Mouse (Mus musculus): ENCODE results near the gene Usp13. TPM values are rescaled to one million over a fixed set of nuclear protein-coding genes. Genes with fewer than 3 reads are reported as not detected.

Gene Usp13
- polyA plus RNA-seq, 1 experiment: 0.10 TPM

DNA sequence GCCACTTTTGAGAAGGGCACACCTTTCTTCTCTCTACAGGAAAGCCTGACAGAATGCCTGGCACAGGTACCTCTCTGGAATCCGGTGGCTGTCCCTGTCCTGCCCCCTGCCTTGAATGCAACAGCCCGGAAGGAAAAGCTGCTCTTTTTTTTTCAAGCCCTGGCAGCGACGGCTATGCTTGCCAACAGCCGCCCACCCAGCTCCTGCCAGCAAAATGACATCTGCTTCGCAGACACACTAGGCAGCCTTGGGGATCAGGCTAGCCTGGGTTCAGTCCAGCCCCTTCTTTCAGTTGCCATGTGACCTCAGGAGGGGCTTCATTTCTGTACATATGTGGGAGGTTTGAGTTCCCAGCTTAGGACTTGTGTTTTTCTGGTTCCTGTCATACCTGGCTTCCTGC is 9.4 kb downstream of the Usp13 start:
- no peak overlapping the region for H3K4me3 ChIP-seq (ENCODE audit: low read depth, low read length)
- WGBS: 75% methylated on average over 6 of the region's 6 CpGs
- no peaks in the 10 kb centered on the region for H3K4me1 ChIP-seq (ENCODE audit: control insufficient read depth, insufficient read depth, insufficient read length, low read length)
- no peaks in the 10 kb centered on the region for H3K27me3 ChIP-seq (ENCODE audit: control insufficient read depth, insufficient read depth, low read length)
- TF ChIP-seq POLR2A (IDR thresholded peaks at IDR 0.05; ENCODE audit: low read depth, low read length): no peak
- TF ChIP-seq CTCF (IDR thresholded peaks at IDR 0.05; ENCODE audit: extremely low read depth, insufficient read length, insufficient replicate concordance, low read depth, low read length): no peak
- H3K27ac ChIP-seq (ENCODE audit: insufficient read depth, low read depth, low read length): no peak overlapping the region
- no peaks in the 10 kb centered on the region for H3K36me3 ChIP-seq (ENCODE audit: control insufficient read depth, insufficient read depth, low read length)

DNA sequence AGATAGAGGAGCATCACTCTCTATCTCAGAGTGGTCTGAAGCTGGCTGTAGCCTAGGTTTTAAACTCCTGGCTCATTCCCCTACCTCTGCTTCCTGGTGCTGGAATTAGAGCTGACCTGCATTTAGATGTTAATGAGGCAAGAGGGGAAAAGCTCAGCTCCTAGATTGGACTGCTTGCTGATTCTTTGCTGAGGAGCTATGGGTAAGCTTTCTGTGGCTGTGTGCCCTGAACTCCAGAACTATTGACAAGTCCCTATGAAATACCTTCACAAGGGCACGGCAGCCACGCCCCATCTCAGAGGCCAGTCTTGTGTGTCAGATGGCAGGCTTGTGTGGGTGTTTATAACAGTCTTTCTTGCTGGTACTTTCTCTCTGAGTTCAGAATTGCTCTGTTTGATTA is 16.5 kb downstream of the Usp13 start:
- WGBS: 42% methylated on average over 2 of the region's 2 CpGs

DNA sequence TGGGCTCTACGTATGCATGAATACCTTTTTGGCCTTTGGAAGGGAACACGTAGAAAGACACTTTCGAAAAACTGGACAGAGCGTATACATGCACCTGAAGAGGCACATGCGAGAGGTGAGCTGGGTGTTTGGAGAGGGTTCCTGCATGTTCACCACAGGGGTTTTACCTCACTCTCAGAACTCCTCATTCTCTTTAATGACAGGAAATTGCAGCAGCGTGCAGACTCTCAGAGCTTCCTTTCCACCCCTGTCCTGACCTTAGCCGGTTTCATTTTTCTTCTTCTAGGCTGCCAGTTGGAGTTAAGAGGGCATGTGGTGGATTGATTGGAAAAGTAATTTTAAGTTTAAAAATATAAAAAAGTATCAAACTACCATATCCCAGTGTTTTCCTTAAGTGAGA is 20.5 kb downstream of the Usp13 start:
- H3K4me3 ChIP-seq (ENCODE audit: low read depth, low read length): no peak overlapping the region
- TF ChIP-seq CTCF (IDR thresholded peaks at IDR 0.05; ENCODE audit: extremely low read depth, insufficient read length, insufficient replicate concordance, low read depth, low read length): no peak
- no peak for TF ChIP-seq POLR2A (IDR thresholded peaks at IDR 0.05; ENCODE audit: low read depth, low read length)
- WGBS: 85% methylated on average over 7 of the region's 7 CpGs
- no peaks in the 10 kb centered on the region for H3K36me3 ChIP-seq (ENCODE audit: control insufficient read depth, insufficient read depth, low read length)
- H3K4me1 ChIP-seq (ENCODE audit: control insufficient read depth, insufficient read depth, insufficient read length, low read length): no peaks in the 10 kb centered on the region
- no peaks in the 10 kb centered on the region for H3K27me3 ChIP-seq (ENCODE audit: control insufficient read depth, insufficient read depth, low read length)
- H3K27ac ChIP-seq (ENCODE audit: insufficient read depth, low read depth, low read length): no peak overlapping the region

More for the DNA sequence above, 16.5 kb downstream of the Usp13 start:
- TF ChIP-seq POLR2A (IDR thresholded peaks at IDR 0.05; ENCODE audit: low read depth, low read length) (no peak), CTCF (IDR thresholded peaks at IDR 0.05; ENCODE audit: extremely low read depth, insufficient read length, insufficient replicate concordance, low read depth, low read length) (no peak)
- Histone ChIP-seq H3K4me3 (ENCODE audit: low read depth, low read length) (no peak overlapping the region), H3K27me3 (ENCODE audit: control insufficient read depth, insufficient read depth, low read length) (no peaks in the 10 kb centered on the region), H3K36me3 (ENCODE audit: control insufficient read depth, insufficient read depth, low read length) (no peaks in the 10 kb centered on the region), H3K27ac (ENCODE audit: insufficient read depth, low read depth, low read length) (no peak overlapping the region), H3K4me1 (ENCODE audit: control insufficient read depth, insufficient read depth, insufficient read length, low read length) (no peaks in the 10 kb centered on the region)

DNA sequence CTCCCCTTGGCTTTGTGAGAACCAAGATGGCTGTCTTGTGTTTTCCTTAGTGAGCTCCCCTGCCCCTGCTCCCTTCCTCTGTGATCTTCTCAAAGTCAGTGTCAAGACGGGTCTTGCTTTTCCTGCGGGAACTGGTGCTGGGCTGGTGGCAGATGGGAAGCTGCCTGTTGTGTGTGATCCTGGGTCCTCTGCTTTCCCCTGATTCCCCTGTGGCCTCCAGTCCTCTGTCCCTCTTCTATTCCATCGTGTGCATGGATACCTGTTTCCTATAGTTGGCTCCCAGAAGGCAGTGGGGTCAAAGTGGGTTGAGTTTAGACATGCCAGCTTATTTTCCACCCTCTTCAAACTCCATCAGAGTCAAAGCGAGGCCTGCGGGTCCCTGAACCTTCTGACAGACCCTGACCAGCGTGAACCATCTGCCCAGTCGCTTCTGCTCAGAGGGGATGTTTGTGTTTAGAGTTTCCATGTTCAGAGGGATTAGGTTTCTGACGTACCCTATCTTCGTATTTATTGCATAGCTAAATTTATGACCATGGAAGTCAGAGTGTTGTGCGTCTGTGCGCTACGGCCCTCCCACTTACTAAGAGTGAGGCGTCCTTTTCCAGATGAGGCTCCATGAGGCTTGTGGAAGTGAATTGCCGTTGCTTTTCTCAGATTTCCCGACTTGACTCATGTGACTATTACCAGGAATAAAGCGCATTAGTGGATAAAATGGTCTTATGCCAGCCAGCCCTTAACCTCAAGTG is 39.2 kb downstream of the Usp13 start:
- no peaks in the 10 kb centered on the region for H3K36me3 ChIP-seq (ENCODE audit: control insufficient read depth, insufficient read depth, low read length)
- 80% methylated on average over 16 of the region's 16 CpGs for WGBS
- no peaks in the 10 kb centered on the region for H3K27me3 ChIP-seq (ENCODE audit: control insufficient read depth, insufficient read depth, low read length)
- H3K4me1 ChIP-seq (ENCODE audit: control insufficient read depth, insufficient read depth, insufficient read length, low read length): no peaks in the 10 kb centered on the region
- no peak for TF ChIP-seq POLR2A (IDR thresholded peaks at IDR 0.05; ENCODE audit: low read depth, low read length)
- no peak for TF ChIP-seq CTCF (IDR thresholded peaks at IDR 0.05; ENCODE audit: extremely low read depth, insufficient read length, insufficient replicate concordance, low read depth, low read length)
- no peak overlapping the region for H3K27ac ChIP-seq (ENCODE audit: insufficient read depth, low read depth, low read length)
- no peak overlapping the region for H3K4me3 ChIP-seq (ENCODE audit: low read depth, low read length)

DNA sequence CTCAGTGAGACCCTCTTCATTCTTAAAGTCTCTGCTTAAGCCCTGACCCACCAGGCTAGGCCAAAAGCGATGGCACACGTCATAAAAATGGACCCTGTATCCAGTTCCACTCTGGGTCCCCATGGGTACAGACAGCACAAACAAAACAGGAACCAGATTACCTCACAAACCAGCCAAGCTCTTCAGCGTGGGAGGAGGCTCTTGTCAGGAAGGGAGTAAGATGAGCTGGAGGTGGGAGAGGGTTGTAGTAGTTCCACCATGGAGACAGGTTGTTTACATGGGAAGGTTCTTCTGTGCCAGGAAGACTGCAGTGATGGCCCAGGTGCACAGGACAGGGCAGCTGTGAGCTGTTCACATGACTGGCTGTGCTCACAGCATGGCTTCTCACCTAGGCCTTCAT is 53.7 kb downstream of the Usp13 start:
- 87% methylated on average over 3 of the region's 3 CpGs for WGBS
- no peaks in the 10 kb centered on the region for H3K36me3 ChIP-seq (ENCODE audit: control insufficient read depth, insufficient read depth, low read length)
- H3K27me3 ChIP-seq (ENCODE audit: control insufficient read depth, insufficient read depth, low read length): no peaks in the 10 kb centered on the region
- H3K27ac ChIP-seq (ENCODE audit: insufficient read depth, low read depth, low read length): no peak overlapping the region
- H3K4me3 ChIP-seq (ENCODE audit: low read depth, low read length): no peak overlapping the region
- no peaks in the 10 kb centered on the region for H3K4me1 ChIP-seq (ENCODE audit: control insufficient read depth, insufficient read depth, insufficient read length, low read length)
- TF ChIP-seq POLR2A (IDR thresholded peaks at IDR 0.05; ENCODE audit: low read depth, low read length): no peak
- no peak for TF ChIP-seq CTCF (IDR thresholded peaks at IDR 0.05; ENCODE audit: extremely low read depth, insufficient read length, insufficient replicate concordance, low read depth, low read length)

DNA sequence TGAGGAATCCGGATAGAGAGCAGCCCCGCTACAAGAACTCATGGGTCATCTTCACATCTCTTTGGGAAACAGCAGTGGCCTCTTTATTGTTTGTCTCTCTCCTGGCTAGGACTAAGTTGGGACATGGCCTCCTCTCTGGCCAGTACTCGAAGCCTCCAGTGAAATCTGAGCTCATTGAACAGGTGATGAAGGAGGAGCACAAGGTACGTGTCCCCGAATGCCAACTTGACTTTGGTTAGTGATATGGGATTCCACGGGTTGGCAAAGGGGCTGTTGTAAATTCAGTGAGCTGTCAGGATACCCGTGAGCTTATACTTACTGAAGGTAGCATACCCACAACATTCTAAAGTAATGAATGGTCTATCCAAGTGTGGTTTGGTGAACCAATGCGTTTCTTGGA is 69.0 kb downstream of the Usp13 start:
- Histone ChIP-seq H3K4me3 (ENCODE audit: low read depth, low read length) (no peak overlapping the region), H3K27ac (ENCODE audit: insufficient read depth, low read depth, low read length) (no peak overlapping the region), H3K4me1 (ENCODE audit: control insufficient read depth, insufficient read depth, insufficient read length, low read length) (no peaks in the 10 kb centered on the region), H3K27me3 (ENCODE audit: control insufficient read depth, insufficient read depth, low read length) (no peaks in the 10 kb centered on the region), H3K36me3 (ENCODE audit: control insufficient read depth, insufficient read depth, low read length) (no peaks in the 10 kb centered on the region)
- 87% methylated on average over 8 of the region's 8 CpGs for WGBS
- TF ChIP-seq CTCF (IDR thresholded peaks at IDR 0.05; ENCODE audit: extremely low read depth, insufficient read length, insufficient replicate concordance, low read depth, low read length): no peak
- TF ChIP-seq POLR2A (IDR thresholded peaks at IDR 0.05; ENCODE audit: low read depth, low read length): no peak

DNA sequence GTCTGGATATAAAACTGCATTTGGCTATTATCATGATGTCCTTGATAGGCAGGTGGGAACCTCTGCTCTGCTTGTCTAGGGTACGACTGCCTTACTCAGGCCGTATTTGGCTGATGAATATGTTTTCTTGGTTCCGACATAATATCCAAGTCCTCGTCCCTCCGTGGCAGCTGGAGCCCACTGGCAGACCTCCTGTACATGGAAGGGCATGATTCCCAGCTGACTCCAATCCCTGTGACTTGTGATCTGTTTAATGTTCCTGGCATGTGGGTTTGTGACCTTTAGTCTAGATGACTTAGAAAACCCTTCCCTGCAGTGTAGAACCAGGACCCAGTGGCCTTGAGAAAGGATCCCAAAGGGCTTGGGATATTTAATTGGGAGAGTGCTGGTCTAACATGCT is 71.5 kb downstream of the Usp13 start:
- H3K4me1 ChIP-seq (ENCODE audit: control insufficient read depth, insufficient read depth, insufficient read length, low read length): no peaks in the 10 kb centered on the region
- no peaks in the 10 kb centered on the region for H3K36me3 ChIP-seq (ENCODE audit: control insufficient read depth, insufficient read depth, low read length)
- H3K4me3 ChIP-seq (ENCODE audit: low read depth, low read length): no peak overlapping the region
- TF ChIP-seq CTCF (IDR thresholded peaks at IDR 0.05; ENCODE audit: extremely low read depth, insufficient read length, insufficient replicate concordance, low read depth, low read length) (no peak), POLR2A (IDR thresholded peaks at IDR 0.05; ENCODE audit: low read depth, low read length) (no peak)
- H3K27me3 ChIP-seq (ENCODE audit: control insufficient read depth, insufficient read depth, low read length): no peaks in the 10 kb centered on the region
- no peak overlapping the region for H3K27ac ChIP-seq (ENCODE audit: insufficient read depth, low read depth, low read length)
- 93% methylated on average over 5 of the region's 5 CpGs for WGBS

All from small intestine, adult 2 months (tissue).